27 mouse cellular contexts compared by ENCODE assay signal in the genomic region with DNA sequence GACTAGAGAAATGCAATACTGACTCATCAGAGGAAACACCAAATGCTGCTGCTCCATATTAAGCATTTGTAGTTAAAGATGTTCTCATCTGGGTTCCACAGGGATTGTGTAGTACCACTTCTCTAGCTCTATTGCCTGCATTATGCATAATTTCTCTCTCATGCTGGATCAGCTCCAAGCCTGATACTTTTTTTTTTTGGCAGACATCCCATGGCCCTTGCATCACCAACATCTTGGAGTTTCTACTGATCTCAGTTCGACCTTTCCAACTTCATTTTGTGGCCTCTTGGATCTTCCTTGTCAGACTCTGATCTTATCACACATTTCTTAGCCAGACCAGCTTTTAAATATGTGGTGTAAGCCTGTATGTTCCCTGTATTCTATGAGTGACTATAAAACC.
DNase-seq lines count a peak whose midpoint lies in the region; ATAC-seq and TF ChIP-seq lines count a peak whose summit lies in the region.
"Had no signal": no experiment of that assay in that cellular context is flagged by ENCODE, and none has a peak within 500 bp of the region (broad histone marks: within the 10 kb centered on the region; RNA-seq: fewer than 3 reads in every experiment).

No protein-coding gene starts in this region.

- no peaks in the 10 kb centered on the region for H3K9me3 ChIP-seq in lung, embryonic 16.5 days (ENCODE audit: control insufficient read depth, low read length)
- H3K9me3 ChIP-seq: embryonic facial prominence, embryonic 10.5 days; embryonic facial prominence, embryonic 15.5 days; forebrain, embryonic 13.5 days; kidney, embryonic 15.5 days; liver, embryonic 12.5 days; midbrain, embryonic 12.5 days had no signal

- no peak overlapping the region for H3K27ac ChIP-seq in lung, embryonic 16.5 days (ENCODE audit: low read length)
- H3K27ac ChIP-seq: embryonic facial prominence, embryonic 10.5 days; embryonic facial prominence, embryonic 15.5 days; forebrain, embryonic 13.5 days; gastrocnemius, adult 2 months; kidney, embryonic 15.5 days; liver, embryonic 12.5 days; midbrain, embryonic 12.5 days had no signal

- no peaks in the 10 kb centered on the region for H3K4me1 ChIP-seq in lung, embryonic 16.5 days (replicated peaks; ENCODE audit: control insufficient read depth, insufficient read depth, low read length)
- no peaks in the 10 kb centered on the region for H3K4me1 ChIP-seq in lung, adult 2 months (ENCODE audit: control insufficient read depth, insufficient read depth, low read length)
- H3K4me1 ChIP-seq: embryonic facial prominence, embryonic 10.5 days; embryonic facial prominence, embryonic 15.5 days; forebrain, embryonic 13.5 days; kidney, embryonic 15.5 days; liver, embryonic 12.5 days; midbrain, embryonic 12.5 days had no signal

- no peak overlapping the region for H3K4me2 ChIP-seq in lung, embryonic 16.5 days (ENCODE audit: low read depth, low read length)
- H3K4me2 ChIP-seq: embryonic facial prominence, embryonic 15.5 days; forebrain, embryonic 13.5 days; kidney, embryonic 15.5 days; liver, embryonic 12.5 days; midbrain, embryonic 12.5 days had no signal

- no peaks in the 10 kb centered on the region for H3K36me3 ChIP-seq in lung, embryonic 16.5 days (ENCODE audit: control insufficient read depth, insufficient read depth, low read length)
- H3K36me3 ChIP-seq: embryonic facial prominence, embryonic 10.5 days; embryonic facial prominence, embryonic 15.5 days; kidney, embryonic 15.5 days; liver, embryonic 12.5 days; midbrain, embryonic 12.5 days had no signal

- ATAC-seq in lung, embryonic 16.5 days (ENCODE audit: low read depth): 0 out of 2 replicates have a peak, but pooled peaks have one; percentile 31
- ATAC-seq in megakaryocyte progenitor cell, adult 5-6 weeks (replicated peaks; ENCODE audit: poor library complexity): no peak
- ATAC-seq: activated CD4-positive, CD25-positive, alpha-beta regulatory T cell, adult 4 months; forebrain, embryonic 13.5 days; hindbrain, embryonic 16.5 days; liver, embryonic 12.5 days; liver, postnatal 0 days had no signal

- WGBS in lung, embryonic 16.5 days: 32% methylated on average over 1 of the region's 1 CpGs
- WGBS in lung, adult 2 months: 39% methylated on average over 1 of the region's 1 CpGs

- H3K27me3 ChIP-seq in lung, embryonic 16.5 days (ENCODE audit: control insufficient read depth, insufficient read depth, low read depth, low read length): no peaks in the 10 kb centered on the region
- H3K27me3 ChIP-seq: embryonic facial prominence, embryonic 15.5 days; forebrain, embryonic 13.5 days; kidney, embryonic 15.5 days; liver, embryonic 12.5 days; midbrain, embryonic 12.5 days had no signal

- TF ChIP-seq CTCF in lung, adult 2 months (IDR thresholded peaks at IDR 0.05; ENCODE audit: insufficient read depth, low read length): no peak

- no peak for TF ChIP-seq POLR2A in lung, adult 2 months (IDR thresholded peaks at IDR 0.05; ENCODE audit: borderline replicate concordance, extremely low read depth, low read depth, low read length)

- H3K4me3 ChIP-seq in lung, embryonic 16.5 days (ENCODE audit: low read length): no peak overlapping the region
- no peak overlapping the region for H3K4me3 ChIP-seq in lung, adult 2 months (replicated peaks; ENCODE audit: extremely low read depth, low read depth, low read length)
- H3K4me3 ChIP-seq: embryonic facial prominence, embryonic 10.5 days; embryonic facial prominence, embryonic 15.5 days; forebrain, embryonic 13.5 days; gastrocnemius, adult 2 months; kidney, embryonic 15.5 days; liver, embryonic 12.5 days; midbrain, embryonic 12.5 days had no signal

- peak; percentile 12 for DNase-seq in adrenal gland, postnatal 10 days
- no peak for DNase-seq in adrenal gland, postnatal 25 days
- no peak for DNase-seq in lung, adult 2 months
- peak; percentile 28 for DNase-seq in NIH3T3 (ENCODE audit: low read depth)
- peak; percentile 24 for DNase-seq in telencephalon, adult 2 months (ENCODE audit: low read depth, low spot score)
- DNase-seq: adrenal gland, postnatal 14 days; cerebellum, adult 8-10 months; cerebellum, postnatal 25 days; gastrocnemius, adult 2 months; kidney, adult 18-20 months; kidney, postnatal 4 days; left cerebral cortex, postnatal 4 days; liver, postnatal 0 days; retina, postnatal 1 day; spleen, adult 18-20 months; thymus, adult 18-20 months; thymus, postnatal 25 days had no signal

- no peak overlapping the region for H3K9ac ChIP-seq in lung, embryonic 16.5 days (ENCODE audit: low read length)
- H3K9ac ChIP-seq: embryonic facial prominence, embryonic 15.5 days; forebrain, embryonic 13.5 days; kidney, embryonic 15.5 days; liver, embryonic 12.5 days; liver, postnatal 0 days; midbrain, embryonic 12.5 days had no signal

Comparison
In these comparisons a context has a peak if more than half of its experiments do, and no peak if none do; other contexts are left out.
1. DNase-seq: peak in adrenal gland, postnatal 10 days (single experiment), NIH3T3 (single experiment) and telencephalon, adult 2 months (single experiment); none in adrenal gland, postnatal 25 days (single experiment) and lung, adult 2 months (single experiment).